Mouse (Mus musculus) hindbrain, postnatal 0 days (tissue): ENCODE data around the gene Cnnm3. TPM values are rescaled to one million over a fixed set of nuclear protein-coding genes. Genes with fewer than 3 reads are reported as not detected.

Experiments used
- ATAC-seq: fragments of 200-750 bp; cut with Nextera tagmentation; 2 replicates; pipeline ENCODE4 v1.8.0; 2017; ENCODE audit warnings: mild to moderate bottlenecking, moderate TSS enrichment, moderate library complexity
- DNase-seq: peaks from one replicate; pipeline ENCODE4 v3.0.0-alpha.2; 2015; ENCODE audit warnings: low spot score
- H3K27ac ChIP-seq: fragments of 300-500 bp; sonication (generic); 2 replicates; pipeline ENCODE4 v1.5.1; 2014; ENCODE audit warnings: mild to moderate bottlenecking
- H3K27me3 ChIP-seq: fragments of 300-500 bp; sonication (generic); 2 replicates; pipeline ENCODE4 v1.6.1; 2014; ENCODE audit warnings: low read length, mixed read lengths; ENCODE audit not compliant: insufficient read depth
- H3K36me3 ChIP-seq: fragments of 300-500 bp; sonication (generic); 2 replicates; pipeline ENCODE4 v1.6.1; 2014; ENCODE audit warnings: low read length, mixed read lengths; ENCODE audit not compliant: insufficient read depth
- H3K4me1 ChIP-seq: fragments of 300-500 bp; sonication (generic); 2 replicates; pipeline ENCODE4 v1.6.1; 2014; ENCODE audit warnings: antibody characterized with exemption, low read length, mixed read lengths; ENCODE audit not compliant: insufficient read depth
- H3K4me2 ChIP-seq: fragments of 300-500 bp; sonication (generic); 2 replicates; pipeline ENCODE4 v1.6.1; 2014; ENCODE audit warnings: low read depth, mild to moderate bottlenecking, low read length, moderate library complexity, mixed read lengths
- H3K4me3 ChIP-seq: fragments of 300-500 bp; sonication (generic); 2 replicates; pipeline ENCODE4 v1.5.1; 2014; ENCODE audit warnings: low read length
- H3K9ac ChIP-seq: fragments of 300-500 bp; sonication (generic); replicated peaks from 2 replicates; pipeline ENCODE4 v1.6.1; 2014; ENCODE audit warnings: mild to moderate bottlenecking, low read length, moderate library complexity, mixed read lengths
- H3K9me3 ChIP-seq: fragments of 300-500 bp; sonication (generic); 2 replicates; pipeline ENCODE4 v1.6.1; 2016; ENCODE audit warnings: low read length, mixed read lengths
- CTCF ChIP-seq: IDR thresholded peaks from 2 replicates; pipeline ENCODE4 v1.5.1; 2016; ENCODE audit warnings: antibody characterized with exemption, control low read depth, low read depth
- WGBS: fragments of 180-500 bp; shearing (Covaris S2); extraction: QIAGEN DNeasy Blood & Tissue Kit; methylation state at CpG from one replicate; pipeline ENCODE4 v1.1.7; 2014; 5-methylcytosine and 5-hydroxymethylcytosine counted together
- microRNA-seq, 2 experiments: library from miRNA; unstranded; fragments of <30 nt; microRNA quantifications; one replicate each; pipeline ENCODE4; 2016
- polyA plus RNA-seq: library from polyadenylated mRNA; unstranded; fragments of >200 nt; fragmentation: Nextera tagmentation; extraction: Ambion mirVana; gene quantifications from 2 replicates; pipeline ENCODE4 v1.2.1, GENCODE M21; 2015
- total RNA-seq: library from RNA; depleted of rRNA; stranded (reverse); fragments of >200 nt; gene quantifications from 2 replicates; pipeline ENCODE4 v1.2.3, GENCODE M21; 2014; rRNA removed

Cnnm3 gene
- total and polyA plus RNA-seq, 2 experiments from 2014 or later = 5.4 to 35.9 TPM

- H3K36me3 ChIP-seq = no peaks in the 10 kb centered on the region
- no peaks in the 10 kb centered on the region for H3K9me3 ChIP-seq
- 0 out of 2 replicates have a peak overlapping the region, but pooled peaks have one; percentile 26 for H3K27ac ChIP-seq
- no peak for TF ChIP-seq CTCF
- no peaks in the 10 kb centered on the region for H3K27me3 ChIP-seq
- H3K9ac ChIP-seq = no peak overlapping the region
- H3K4me3 ChIP-seq = no peak overlapping the region
- ATAC-seq = no peak
- WGBS = 55% methylated on average over 2 of the region's 2 CpGs
- no peak for DNase-seq
- H3K4me2 ChIP-seq = no peak overlapping the region
- H3K4me1 ChIP-seq = peaks cover 11% of the 10 kb centered on the region; the same call in 1 of the 2 replicates
These were observed 60.6 kb downstream of the Cnnm3 start for GRCm38 (mm10) chr1:36572140-36572700.

GRCm38 (mm10) chr1:36572709-36573108 lies 61.0 kb downstream of the Cnnm3 start:
- H3K36me3 ChIP-seq = no peaks in the 10 kb centered on the region
- H3K9me3 ChIP-seq = no peaks in the 10 kb centered on the region
- no peak overlapping the region for H3K9ac ChIP-seq
- ATAC-seq (no peak), DNase-seq (no peak)
- H3K27me3 ChIP-seq = no peaks in the 10 kb centered on the region
- no peak for TF ChIP-seq CTCF
- WGBS = 78% methylated on average over 1 of the region's 1 CpGs
- no peak overlapping the region for H3K4me2 ChIP-seq
- no peak overlapping the region for H3K4me3 ChIP-seq
- no peak overlapping the region for H3K27ac ChIP-seq
- H3K4me1 ChIP-seq = peaks cover 11% of the 10 kb centered on the region; the same call in 1 of the 2 replicates

GRCm38 (mm10) chr1:36573524-36573923 lies 61.9 kb downstream of the Cnnm3 start:
- TF ChIP-seq CTCF = no peak
- Histone ChIP-seq H3K4me1 (peaks cover 11% of the 10 kb centered on the region; the same call in 1 of the 2 replicates), H3K9ac (no peak overlapping the region), H3K9me3 (no peaks in the 10 kb centered on the region), H3K27ac (no peak overlapping the region), H3K4me3 (no peak overlapping the region), H3K27me3 (no peaks in the 10 kb centered on the region), H3K4me2 (no peak overlapping the region), H3K36me3 (no peaks in the 10 kb centered on the region)
- DNase-seq (no peak), ATAC-seq (no peak)
- 86% methylated on average over 8 of the region's 8 CpGs for WGBS

GRCm38 (mm10) chr1:36574196-36574955 lies 62.7 kb downstream of the Cnnm3 start:
- Histone ChIP-seq H3K9ac (no peak overlapping the region), H3K4me2 (no peak overlapping the region), H3K36me3 (no peaks in the 10 kb centered on the region), H3K27ac (no peak overlapping the region; the same call in 1 of the 2 replicates), H3K27me3 (no peaks in the 10 kb centered on the region), H3K4me1 (peaks cover 11% of the 10 kb centered on the region; the same call in 1 of the 2 replicates), H3K4me3 (no peak overlapping the region), H3K9me3 (no peaks in the 10 kb centered on the region)
- ATAC-seq = no peak
- DNase-seq = no peak
- 67% methylated on average over 5 of the region's 5 CpGs for WGBS
- no peak for TF ChIP-seq CTCF

GRCm38 (mm10) chr1:36575347-36575746 lies 63.7 kb downstream of the Cnnm3 start:
- H3K36me3 ChIP-seq = no peaks in the 10 kb centered on the region
- peaks cover 16% of the 10 kb centered on the region for H3K4me1 ChIP-seq
- H3K9me3 ChIP-seq = no peaks in the 10 kb centered on the region
- no peak for TF ChIP-seq CTCF
- 61% methylated on average over 6 of the region's 6 CpGs for WGBS
- DNase-seq = no peak
- no peaks in the 10 kb centered on the region for H3K27me3 ChIP-seq
- ATAC-seq = no peak
- no peak overlapping the region for H3K9ac ChIP-seq
- H3K27ac ChIP-seq = no peak overlapping the region
- no peak overlapping the region for H3K4me3 ChIP-seq
- no peak overlapping the region for H3K4me2 ChIP-seq

- H3K36me3 ChIP-seq = no peaks in the 10 kb centered on the region
- H3K27ac ChIP-seq = no peak overlapping the region
- H3K9ac ChIP-seq = no peak overlapping the region
- WGBS = 75% methylated on average over 6 of the region's 6 CpGs
- no peak overlapping the region for H3K4me3 ChIP-seq
- H3K4me1 ChIP-seq = peaks cover 27% of the 10 kb centered on the region
- H3K4me2 ChIP-seq = no peak overlapping the region
- ATAC-seq (no peak), DNase-seq (no peak)
- no peaks in the 10 kb centered on the region for H3K9me3 ChIP-seq
- no peak for TF ChIP-seq CTCF
- H3K27me3 ChIP-seq = no peaks in the 10 kb centered on the region
These were observed 65.5 kb downstream of the Cnnm3 start for GRCm38 (mm10) chr1:36576991-36577675.

Small RNA genes within 50 kb of the gene (microRNA-seq; reads per million reads assigned to microRNA genes)
- gene Gm47280 = 0 reads per million in 2 experiments

Other genes starting within 250 kb of the Cnnm3 start
- 0.16 and 1.2 TPM in 2 replicates for gene Neurl3, start 237.2 kb upstream of the Cnnm3 start, total RNA-seq
- 1.8 and 2.1 TPM in 2 replicates for gene Neurl3, start 237.2 kb upstream of the Cnnm3 start, polyA plus RNA-seq
- 10.1 and 13.8 TPM in 2 replicates for gene Arid5a, start 204.1 kb upstream of the Cnnm3 start, total RNA-seq
- 8.4 and 8.5 TPM in 2 replicates for gene Arid5a, start 204.1 kb upstream of the Cnnm3 start, polyA plus RNA-seq
- 60.0 and 60.4 TPM in 2 replicates for gene Kansl3, start 142.7 kb upstream of the Cnnm3 start, total RNA-seq
- gene Kansl3, start 142.7 kb upstream of the Cnnm3 start, polyA plus RNA-seq = 29.6 and 31.5 TPM in 2 replicates
- gene Fer1l5, start 139.6 kb upstream of the Cnnm3 start, total RNA-seq = not detected in 2 replicates
- 0.73 and 1.2 TPM in 2 replicates for gene Fer1l5, start 139.6 kb upstream of the Cnnm3 start, polyA plus RNA-seq
- gene Lman2l, start 66.6 kb upstream of the Cnnm3 start, total RNA-seq = 20.4 and 21.6 TPM in 2 replicates
- 42.6 and 45.5 TPM in 2 replicates for gene Lman2l, start 66.6 kb upstream of the Cnnm3 start, polyA plus RNA-seq
- 18.5 and 19.6 TPM in 2 replicates for gene Cnnm4, start 40.2 kb upstream of the Cnnm3 start, total RNA-seq
- gene Cnnm4, start 40.2 kb upstream of the Cnnm3 start, polyA plus RNA-seq = 9.6 and 10.0 TPM in 2 replicates
- gene Ankrd23, start 25.0 kb downstream of the Cnnm3 start, total RNA-seq = 8.1 and 11.5 TPM in 2 replicates
- gene Ankrd23, start 25.0 kb downstream of the Cnnm3 start, polyA plus RNA-seq = 11.2 and 12.7 TPM in 2 replicates
- gene Gm42417, start 27.6 kb downstream of the Cnnm3 start, total RNA-seq = not detected in 2 replicates
- not detected in 2 replicates for gene Gm42417, start 27.6 kb downstream of the Cnnm3 start, polyA plus RNA-seq
- gene Ankrd39, start 35.6 kb downstream of the Cnnm3 start, total RNA-seq = 38.1 and 55.1 TPM in 2 replicates
- 30.8 and 32.5 TPM in 2 replicates for gene Ankrd39, start 35.6 kb downstream of the Cnnm3 start, polyA plus RNA-seq
- 32.3 and 40.5 TPM in 2 replicates for gene Sema4c, start 46.5 kb downstream of the Cnnm3 start, total RNA-seq
- 14.4 and 14.7 TPM in 2 replicates for gene Sema4c, start 46.5 kb downstream of the Cnnm3 start, polyA plus RNA-seq
- not detected in 2 replicates for gene Fam178b, start 171.3 kb downstream of the Cnnm3 start, total RNA-seq
- 0.21 and 0.41 TPM in 2 replicates for gene Fam178b, start 171.3 kb downstream of the Cnnm3 start, polyA plus RNA-seq
- 346 and 404 TPM in 2 replicates for gene Cox5b, start 179.6 kb downstream of the Cnnm3 start, total RNA-seq
- gene Cox5b, start 179.6 kb downstream of the Cnnm3 start, polyA plus RNA-seq = 977 and 1,021 TPM in 2 replicates
- gene 4933424G06Rik, start 198.3 kb downstream of the Cnnm3 start, total RNA-seq = not detected in 2 replicates
- 0.77 and 0.89 TPM in 2 replicates for gene 4933424G06Rik, start 198.3 kb downstream of the Cnnm3 start, polyA plus RNA-seq
- gene Actr1b, start 202.6 kb downstream of the Cnnm3 start, total RNA-seq = 174 and 178 TPM in 2 replicates
- 117 and 119 TPM in 2 replicates for gene Actr1b, start 202.6 kb downstream of the Cnnm3 start, polyA plus RNA-seq
- 1.6 and 6.3 TPM in 2 replicates for gene Zap70, start 249.9 kb downstream of the Cnnm3 start, total RNA-seq
- 2.1 and 2.7 TPM in 2 replicates for gene Zap70, start 249.9 kb downstream of the Cnnm3 start, polyA plus RNA-seq